Mouse (Mus musculus): Measurements from ENCODE around the gene Adora3. TPM values are rescaled to one million over a fixed set of nuclear protein-coding genes. Genes with fewer than 3 reads are reported as not detected.

The Adora3 gene
- polyA plus RNA-seq, 1 experiment from 2014 or later: 0.90 TPM

Other genes with a start within 250 kb of the Adora3 start
- gene Ddx20, start 183.3 kb upstream of the Adora3 start, polyA plus RNA-seq (2015; fragmentation: Nextera tagmentation; extraction: Ambion mirVana): 39.3 and 40.1 TPM in 2 replicates
- gene Inka2, start 166.3 kb upstream of the Adora3 start, polyA plus RNA-seq (2015; fragmentation: Nextera tagmentation; extraction: Ambion mirVana): 2.1 and 2.5 TPM in 2 replicates
- 95.5 and 98.4 TPM in 2 replicates for gene Rap1a, start 69.5 kb upstream of the Adora3 start, polyA plus RNA-seq (2015; fragmentation: Nextera tagmentation; extraction: Ambion mirVana)
- not detected in 2 replicates for gene Tmigd3, start within 50 bp of the Adora3 start, polyA plus RNA-seq (2015; fragmentation: Nextera tagmentation; extraction: Ambion mirVana)
- 0.38 and 0.55 TPM in 2 replicates for gene I830077J02Rik, start 61.8 kb downstream of the Adora3 start, polyA plus RNA-seq (2015; fragmentation: Nextera tagmentation; extraction: Ambion mirVana)
- gene Wdr77, start 88.5 kb downstream of the Adora3 start, polyA plus RNA-seq (2015; fragmentation: Nextera tagmentation; extraction: Ambion mirVana): 114 and 119 TPM in 2 replicates
- gene Atp5f1, start 89.2 kb downstream of the Adora3 start, polyA plus RNA-seq (2015; fragmentation: Nextera tagmentation; extraction: Ambion mirVana): 456 and 469 TPM in 2 replicates
- 1.5 TPM in 2 replicates for gene Ovgp1, start 102.9 kb downstream of the Adora3 start, polyA plus RNA-seq (2015; fragmentation: Nextera tagmentation; extraction: Ambion mirVana)
- gene Pifo, start 143.8 kb downstream of the Adora3 start, polyA plus RNA-seq (2015; fragmentation: Nextera tagmentation; extraction: Ambion mirVana): not detected in 2 replicates
- gene Chil5, start 162.0 kb downstream of the Adora3 start, polyA plus RNA-seq (2015; fragmentation: Nextera tagmentation; extraction: Ambion mirVana): not detected in 2 replicates
- not detected in 2 replicates for gene Chia1, start 242.4 kb downstream of the Adora3 start, polyA plus RNA-seq (2015; fragmentation: Nextera tagmentation; extraction: Ambion mirVana)